Mouse (Mus musculus): ENCODE results near the gene Plpp6. TPM values are rescaled to one million over a fixed set of nuclear protein-coding genes. Genes with fewer than 3 reads are reported as not detected.
"Not testable (repeated sequence)": the region's sequence is repeated elsewhere in the genome, so short reads cannot be mapped to it uniquely, and the experiment has no call there.

Gene Plpp6
- polyA plus RNA-seq, 1 experiment from 2014 or later: 9.2 TPM

DNA sequence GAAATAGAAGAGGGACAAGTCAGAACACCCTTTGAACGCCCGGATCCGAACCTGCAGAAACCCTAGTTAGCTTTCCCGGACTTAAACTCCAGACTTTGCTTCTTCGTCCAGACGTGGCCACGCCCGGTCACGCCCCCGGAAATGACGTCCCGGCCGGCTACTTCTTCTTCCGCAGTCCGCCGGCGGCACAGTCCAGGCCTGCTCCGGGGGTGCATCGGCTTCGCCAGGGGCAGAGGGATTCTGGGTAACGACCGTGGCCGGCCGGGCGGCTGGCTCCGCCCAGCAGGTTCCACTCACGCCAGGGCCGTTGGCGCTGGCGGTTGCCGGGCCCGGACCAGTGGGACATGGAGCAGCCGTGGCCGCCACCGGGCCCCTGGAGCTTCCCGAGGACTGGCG, 26.4 kb downstream of the Plpp6 start, which contains the start of gene Cdc37l1:
Gene Cdc37l1 (plus strand): TSS at position 159 of the 396 bp plus-strand sequence.
- Histone ChIP-seq H3K9ac (replicated peaks; ENCODE audit: low read length) (peak within 1 kb of the TSS; percentile 90), H3K9me3 (replicated peaks; ENCODE audit: control insufficient read depth, low read length) (no peaks in the 10 kb centered on the region), H3K4me2 (ENCODE audit: low read depth, low read length) (peak within 1 kb of the TSS; percentile 73), H3K27me3 (ENCODE audit: control insufficient read depth, insufficient read depth, low read length) (no peaks in the 10 kb centered on the region), H3K36me3 (replicated peaks; ENCODE audit: control insufficient read depth, insufficient read depth, low read depth, low read length) (no peaks in the 10 kb centered on the region), H3K4me1 (ENCODE audit: control insufficient read depth, insufficient read depth, low read length) (no peaks in the 10 kb centered on the region), H3K4me3 (ENCODE audit: low read depth, low read length) (peak within 1 kb of the TSS; percentile 92), H3K27ac (replicated peaks; ENCODE audit: low read depth, low read length) (peak within 1 kb of the TSS; percentile 73)
- peak; percentile 98 for ATAC-seq (replicated peaks; ENCODE audit: insufficient number of reproducible peaks, low FRiP score, low TSS enrichment, low read depth)
- 0% methylated on average over 37 of the region's 37 CpGs for WGBS
- peak; percentile 98 for DNase-seq (ENCODE audit: low spot score)

DNA sequence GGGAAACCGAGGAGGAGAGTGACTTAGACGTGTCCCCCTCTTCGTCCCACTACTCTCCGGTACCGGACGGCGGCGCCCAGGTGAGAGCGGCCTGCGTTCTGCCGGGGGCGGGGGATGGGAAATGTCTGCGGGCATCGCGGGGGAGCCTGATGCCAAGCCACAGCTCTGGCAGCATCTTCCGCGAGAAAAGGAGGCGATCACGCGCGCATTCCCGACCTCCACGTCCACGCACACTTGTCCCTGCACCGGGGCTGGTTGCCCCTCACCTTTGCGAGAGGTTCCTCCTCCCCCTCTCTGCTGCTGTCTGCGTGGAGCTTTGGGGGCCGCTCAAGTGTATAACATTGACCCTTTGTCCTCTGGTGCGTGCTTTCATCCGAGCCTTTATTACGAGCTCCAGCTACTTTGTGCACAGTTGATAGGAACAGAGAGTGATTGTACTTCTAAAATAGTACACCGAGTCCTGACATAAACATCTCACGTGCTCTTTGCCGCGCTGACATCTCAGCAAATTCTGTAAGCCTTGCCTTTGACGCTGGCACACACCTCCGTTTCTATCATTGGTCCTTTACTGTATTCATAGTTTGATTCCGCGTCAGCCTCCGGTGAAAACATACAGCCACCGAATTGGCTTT, 27.0 kb downstream of the Plpp6 start:
- WGBS: 2% methylated on average over 34 of the region's 41 CpGs
- DNase-seq (ENCODE audit: low spot score) (peak; percentile 42), ATAC-seq (replicated peaks; ENCODE audit: insufficient number of reproducible peaks, low FRiP score, low TSS enrichment, low read depth) (peak; percentile 79)

GRCm38 (mm10) chr19:28991391-28991790, 27.6 kb downstream of the Plpp6 start:
- H3K27ac ChIP-seq (replicated peaks; ENCODE audit: low read depth, low read length): no peak overlapping the region
- WGBS: 64% methylated on average over 5 of the region's 5 CpGs

More for the DNA sequence above, 27.0 kb downstream of the Plpp6 start:
- no peaks in the 10 kb centered on the region for H3K9me3 ChIP-seq (replicated peaks; ENCODE audit: control insufficient read depth, low read length)
- no peaks in the 10 kb centered on the region for H3K4me1 ChIP-seq (ENCODE audit: control insufficient read depth, insufficient read depth, low read length)
- H3K9ac ChIP-seq (replicated peaks; ENCODE audit: low read length): peak overlapping the region; percentile 90
- H3K27me3 ChIP-seq (ENCODE audit: control insufficient read depth, insufficient read depth, low read length): no peaks in the 10 kb centered on the region
- no peaks in the 10 kb centered on the region; the same call in 1 of the 2 replicates for H3K36me3 ChIP-seq (replicated peaks; ENCODE audit: control insufficient read depth, insufficient read depth, low read depth, low read length)
- H3K27ac ChIP-seq (replicated peaks; ENCODE audit: low read depth, low read length): peak overlapping the region; percentile 73
- H3K4me3 ChIP-seq (ENCODE audit: low read depth, low read length): peak overlapping the region; percentile 92
- H3K4me2 ChIP-seq (ENCODE audit: low read depth, low read length): peak overlapping the region; percentile 73

DNA sequence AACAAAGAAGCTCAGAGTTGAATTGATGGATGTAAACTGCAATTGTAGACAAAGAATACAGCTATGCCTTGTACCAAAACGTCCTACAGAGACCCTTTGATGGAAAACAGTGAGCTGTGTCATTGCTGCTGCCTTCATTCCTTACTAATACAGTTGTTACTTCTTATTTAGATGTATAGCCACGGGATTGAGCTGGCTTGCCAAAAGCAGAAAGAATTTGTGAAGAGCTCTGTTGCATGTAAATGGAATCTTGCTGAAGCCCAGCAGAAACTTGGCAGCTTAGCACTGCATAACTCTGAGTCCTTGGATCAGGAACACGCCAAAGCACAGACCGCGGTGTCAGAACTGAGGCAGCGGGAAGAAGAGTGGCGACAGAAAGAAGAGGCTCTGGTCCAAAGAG, 31.1 kb downstream of the Plpp6 start:
- 89% methylated on average over 7 of the region's 7 CpGs for WGBS
- no peak overlapping the region for H3K4me2 ChIP-seq (ENCODE audit: low read depth, low read length)
- ATAC-seq (replicated peaks; ENCODE audit: insufficient number of reproducible peaks, low FRiP score, low TSS enrichment, low read depth): no peak
- no peak for DNase-seq (ENCODE audit: low spot score)
- H3K9me3 ChIP-seq (replicated peaks; ENCODE audit: control insufficient read depth, low read length): no peaks in the 10 kb centered on the region
- H3K36me3 ChIP-seq (replicated peaks; ENCODE audit: control insufficient read depth, insufficient read depth, low read depth, low read length): no peaks in the 10 kb centered on the region; the same call in 1 of the 2 replicates
- H3K27ac ChIP-seq (replicated peaks; ENCODE audit: low read depth, low read length): no peak overlapping the region
- no peak overlapping the region for H3K9ac ChIP-seq (replicated peaks; ENCODE audit: low read length)
- no peak overlapping the region for H3K4me3 ChIP-seq (ENCODE audit: low read depth, low read length)
- H3K27me3 ChIP-seq (ENCODE audit: control insufficient read depth, insufficient read depth, low read length): no peaks in the 10 kb centered on the region
- H3K4me1 ChIP-seq (ENCODE audit: control insufficient read depth, insufficient read depth, low read length): no peaks in the 10 kb centered on the region

More at GRCm38 (mm10) chr19:28991391-28991790, 27.6 kb downstream of the Plpp6 start:
- Histone ChIP-seq H3K9ac (replicated peaks; ENCODE audit: low read length) (peak overlapping the region; percentile 90; the same call in 1 of the 2 replicates), H3K4me3 (ENCODE audit: low read depth, low read length) (peak overlapping the region; percentile 92), H3K4me1 (ENCODE audit: control insufficient read depth, insufficient read depth, low read length) (no peaks in the 10 kb centered on the region), H3K36me3 (replicated peaks; ENCODE audit: control insufficient read depth, insufficient read depth, low read depth, low read length) (no peaks in the 10 kb centered on the region; the same call in 1 of the 2 replicates), H3K4me2 (ENCODE audit: low read depth, low read length) (peak overlapping the region; percentile 73), H3K9me3 (replicated peaks; ENCODE audit: control insufficient read depth, low read length) (no peaks in the 10 kb centered on the region), H3K27me3 (ENCODE audit: control insufficient read depth, insufficient read depth, low read length) (no peaks in the 10 kb centered on the region)
- DNase-seq (ENCODE audit: low spot score): no peak
- no peak for ATAC-seq (replicated peaks; ENCODE audit: insufficient number of reproducible peaks, low FRiP score, low TSS enrichment, low read depth)

- Histone ChIP-seq H3K9me3 (replicated peaks; ENCODE audit: control insufficient read depth, low read length) (no peaks in the 10 kb centered on the region), H3K9ac (replicated peaks; ENCODE audit: low read length) (no peak overlapping the region), H3K4me3 (ENCODE audit: low read depth, low read length) (no peak overlapping the region), H3K36me3 (replicated peaks; ENCODE audit: control insufficient read depth, insufficient read depth, low read depth, low read length) (no peaks in the 10 kb centered on the region; the same call in 1 of the 2 replicates), H3K27me3 (ENCODE audit: control insufficient read depth, insufficient read depth, low read length) (no peaks in the 10 kb centered on the region), H3K4me2 (ENCODE audit: low read depth, low read length) (no peak overlapping the region), H3K27ac (replicated peaks; ENCODE audit: low read depth, low read length) (no peak overlapping the region), H3K4me1 (ENCODE audit: control insufficient read depth, insufficient read depth, low read length) (no peaks in the 10 kb centered on the region)
- DNase-seq (ENCODE audit: low spot score) (no peak), ATAC-seq (replicated peaks; ENCODE audit: insufficient number of reproducible peaks, low FRiP score, low TSS enrichment, low read depth) (no peak)
- WGBS: 90% methylated on average over 5 of the region's 5 CpGs
These were observed 31.6 kb downstream of the Plpp6 start for GRCm38 (mm10) chr19:28995366-28995765.

DNA sequence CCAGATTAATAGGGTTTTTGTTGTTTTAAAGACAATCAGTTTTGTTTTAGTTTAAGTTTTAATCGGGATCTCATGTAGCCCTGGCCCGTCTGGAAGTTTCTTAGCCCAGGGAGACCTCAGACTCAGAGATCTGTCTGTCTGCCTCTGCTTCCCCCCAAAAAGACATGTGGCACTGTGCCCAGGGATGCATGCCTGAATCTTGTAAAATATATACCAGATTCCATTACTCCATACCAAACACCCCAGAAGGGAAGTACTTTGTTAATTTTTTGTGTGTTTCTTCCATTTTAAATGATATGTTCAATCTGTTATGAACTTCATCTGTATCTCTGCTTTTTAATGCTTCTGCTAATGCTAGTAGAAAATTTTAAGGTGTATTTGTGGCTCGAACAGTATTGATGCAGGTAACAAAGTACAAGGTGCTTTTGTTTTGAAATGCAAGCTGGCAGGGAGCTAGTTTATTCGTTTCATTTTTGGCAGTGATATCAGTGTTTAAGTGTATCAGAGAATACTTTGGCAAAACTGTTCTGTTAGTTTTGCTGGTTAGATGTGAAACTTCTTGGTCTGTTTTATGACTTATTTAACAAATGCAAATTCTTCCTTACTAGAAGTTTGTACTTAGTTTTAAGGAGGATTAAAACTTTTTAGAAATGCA, 34.4 kb downstream of the Plpp6 start:
- H3K4me2 ChIP-seq (ENCODE audit: low read depth, low read length): no peak overlapping the region
- H3K4me3 ChIP-seq (ENCODE audit: low read depth, low read length): no peak overlapping the region
- no peak overlapping the region for H3K9ac ChIP-seq (replicated peaks; ENCODE audit: low read length)
- H3K27ac ChIP-seq (replicated peaks; ENCODE audit: low read depth, low read length): no peak overlapping the region
- H3K27me3 ChIP-seq (ENCODE audit: control insufficient read depth, insufficient read depth, low read length): no peaks in the 10 kb centered on the region
- ATAC-seq (replicated peaks; ENCODE audit: insufficient number of reproducible peaks, low FRiP score, low TSS enrichment, low read depth) (no peak), DNase-seq (ENCODE audit: low spot score) (no peak)
- no peaks in the 10 kb centered on the region; the same call in 1 of the 2 replicates for H3K36me3 ChIP-seq (replicated peaks; ENCODE audit: control insufficient read depth, insufficient read depth, low read depth, low read length)
- 91% methylated on average over 4 of the region's 4 CpGs for WGBS
- H3K4me1 ChIP-seq (ENCODE audit: control insufficient read depth, insufficient read depth, low read length): no peaks in the 10 kb centered on the region
- H3K9me3 ChIP-seq (replicated peaks; ENCODE audit: control insufficient read depth, low read length): no peaks in the 10 kb centered on the region

DNA sequence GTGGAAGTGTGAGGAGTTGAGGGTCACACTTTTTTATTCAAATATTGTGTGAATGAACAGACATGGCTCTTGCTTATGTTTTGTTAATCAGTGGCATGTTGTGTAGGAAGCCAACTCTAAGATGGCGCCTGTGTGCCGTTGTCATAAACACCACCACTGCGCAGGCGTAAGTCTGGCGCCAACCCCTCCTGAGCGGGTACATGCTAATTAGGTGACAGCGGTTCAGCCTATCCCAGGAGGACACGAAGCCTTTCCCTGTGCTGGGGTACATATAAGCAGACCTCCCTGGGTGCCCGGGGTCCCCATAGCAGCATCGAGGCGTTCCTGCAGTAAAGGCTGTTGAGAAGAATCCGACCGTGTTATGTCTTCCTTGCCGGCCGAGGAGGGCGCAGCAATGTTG, 36.6 kb downstream of the Plpp6 start:
- H3K4me3 ChIP-seq (ENCODE audit: low read depth, low read length); H3K27me3 ChIP-seq (ENCODE audit: control insufficient read depth, insufficient read depth, low read length); H3K9me3 ChIP-seq (replicated peaks; ENCODE audit: control insufficient read depth, low read length); H3K4me1 ChIP-seq (ENCODE audit: control insufficient read depth, insufficient read depth, low read length); H3K9ac ChIP-seq (replicated peaks; ENCODE audit: low read length); H3K27ac ChIP-seq (replicated peaks; ENCODE audit: low read depth, low read length); H3K36me3 ChIP-seq (replicated peaks; ENCODE audit: control insufficient read depth, insufficient read depth, low read depth, low read length); ATAC-seq (replicated peaks; ENCODE audit: insufficient number of reproducible peaks, low FRiP score, low TSS enrichment, low read depth); H3K4me2 ChIP-seq (ENCODE audit: low read depth, low read length); DNase-seq (ENCODE audit: low spot score): not testable (repeated sequence)
- 97% methylated on average over 16 of the region's 16 CpGs for WGBS

DNA sequence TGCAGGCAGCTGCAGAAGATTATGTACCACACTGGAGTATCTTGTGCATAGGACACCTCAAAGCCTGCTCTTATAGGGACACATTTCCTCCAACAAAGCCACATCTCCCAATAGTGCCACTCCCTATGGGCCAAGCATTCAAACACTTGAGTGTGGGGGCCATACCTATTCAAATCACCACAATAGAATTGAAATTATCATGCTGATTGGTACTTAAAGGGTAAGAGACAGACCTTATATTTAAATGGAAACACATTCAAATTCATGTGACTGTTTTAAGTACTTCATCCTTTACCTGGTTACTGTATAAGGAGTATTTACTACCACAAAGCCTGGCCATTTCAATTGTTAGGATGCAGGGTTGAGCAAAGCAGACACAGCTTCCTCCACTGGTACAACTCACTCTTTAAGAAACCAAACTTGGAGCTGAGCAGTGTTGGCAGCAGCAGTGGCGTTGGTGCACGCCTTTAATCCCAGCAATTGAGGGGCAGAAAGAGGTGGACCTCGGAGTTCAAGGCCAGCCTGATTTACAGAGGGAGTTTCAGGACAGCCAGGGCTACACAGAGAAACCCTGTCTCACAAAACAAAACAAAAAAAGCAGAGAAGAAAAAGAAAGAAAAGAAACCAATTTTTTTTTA, 44.4 kb downstream of the Plpp6 start:
- H3K27ac ChIP-seq (replicated peaks; ENCODE audit: low read depth, low read length): no peak overlapping the region
- H3K36me3 ChIP-seq (replicated peaks; ENCODE audit: control insufficient read depth, insufficient read depth, low read depth, low read length): no peaks in the 10 kb centered on the region
- H3K27me3 ChIP-seq (ENCODE audit: control insufficient read depth, insufficient read depth, low read length): no peaks in the 10 kb centered on the region
- H3K9me3 ChIP-seq (replicated peaks; ENCODE audit: control insufficient read depth, low read length): no peaks in the 10 kb centered on the region
- no peak for ATAC-seq (replicated peaks; ENCODE audit: insufficient number of reproducible peaks, low FRiP score, low TSS enrichment, low read depth)
- no peak for DNase-seq (ENCODE audit: low spot score)
- no peak overlapping the region for H3K4me3 ChIP-seq (ENCODE audit: low read depth, low read length)
- H3K9ac ChIP-seq (replicated peaks; ENCODE audit: low read length): no peak overlapping the region
- 84% methylated on average over 3 of the region's 3 CpGs for whole genome bisulfite sequencing
- H3K4me1 ChIP-seq (ENCODE audit: control insufficient read depth, insufficient read depth, low read length): no peaks in the 10 kb centered on the region
- H3K4me2 ChIP-seq (ENCODE audit: low read depth, low read length): no peak overlapping the region

Measured in embryonic facial prominence, embryonic 11.5 days (tissue).